Mouse (Mus musculus) kidney, adult 8-10 months (tissue): ENCODE measurements around the gene Gm44965.

ENCODE experiments used
- DNase-seq, 2 experiments: peaks; one replicate each; pipeline ENCODE4 v3.0.0; 2022

Gm44965 gene

GRCm38 (mm10) chr6:48593158-48594042 lies at the start of gene Gm44965, which contains the start of gene Repin1:
Gm44965 (plus strand) TSS chr6:48593941.
Repin1 (plus strand) TSS chr6:48593883.
- DNase-seq, result peak; percentile 95 to 96

DNA sequence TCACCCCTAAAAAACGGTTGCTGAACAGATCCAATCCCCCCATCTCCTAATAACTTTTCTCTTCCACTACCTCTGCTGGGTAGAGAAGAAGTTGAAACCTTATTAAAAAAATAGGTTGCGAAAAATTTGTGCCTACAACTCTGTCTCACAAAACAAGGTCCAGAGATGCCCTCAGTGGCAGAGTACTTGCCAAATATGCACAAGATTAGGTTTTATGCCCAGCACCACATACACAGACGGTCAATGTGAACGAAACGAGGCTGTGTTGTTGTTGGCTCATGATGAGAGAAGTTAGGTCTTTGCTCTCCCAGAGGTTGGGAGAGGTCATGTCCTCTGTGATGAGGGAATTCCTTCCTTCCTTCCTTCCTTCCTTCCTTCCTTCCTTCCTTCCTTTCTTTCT lies 48.5 kb upstream of the Gm44965 start:
- DNase-seq, result no peak

- DNase-seq, result peak in 1 of 2 experiments; percentile 54
These were observed 47.5 kb upstream of the Gm44965 start for GRCm38 (mm10) chr6:48546271-48546670.

GRCm38 (mm10) chr6:48546858-48547257 lies 46.9 kb upstream of the Gm44965 start:
- DNase-seq, result no peak

GRCm38 (mm10) chr6:48548314-48548713 lies 45.4 kb upstream of the Gm44965 start:
- DNase-seq, result no peak

GRCm38 (mm10) chr6:48552918-48553317 lies 40.8 kb upstream of the Gm44965 start:
- peak in 1 of 2 experiments; percentile 49 for DNase-seq

DNA sequence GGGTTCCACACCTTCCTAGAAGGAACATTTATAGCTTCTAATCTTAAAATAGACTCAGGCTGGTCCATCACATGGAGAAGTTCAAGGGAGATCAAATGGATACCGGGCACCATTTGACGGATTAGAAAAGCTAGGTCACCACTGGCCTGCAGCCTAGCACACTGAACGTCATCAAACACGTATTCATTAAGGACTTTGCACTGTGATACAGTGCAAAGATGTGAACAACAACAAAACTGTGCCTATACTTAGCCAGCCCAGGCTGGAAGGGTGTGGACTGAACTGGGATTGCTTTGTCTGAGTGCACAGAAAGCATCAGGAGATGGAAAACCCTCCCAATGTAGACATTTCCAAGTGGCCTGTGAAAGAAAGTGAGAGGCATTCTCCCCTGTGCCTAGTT lies 39.9 kb upstream of the Gm44965 start:
- no peak for DNase-seq

DNA sequence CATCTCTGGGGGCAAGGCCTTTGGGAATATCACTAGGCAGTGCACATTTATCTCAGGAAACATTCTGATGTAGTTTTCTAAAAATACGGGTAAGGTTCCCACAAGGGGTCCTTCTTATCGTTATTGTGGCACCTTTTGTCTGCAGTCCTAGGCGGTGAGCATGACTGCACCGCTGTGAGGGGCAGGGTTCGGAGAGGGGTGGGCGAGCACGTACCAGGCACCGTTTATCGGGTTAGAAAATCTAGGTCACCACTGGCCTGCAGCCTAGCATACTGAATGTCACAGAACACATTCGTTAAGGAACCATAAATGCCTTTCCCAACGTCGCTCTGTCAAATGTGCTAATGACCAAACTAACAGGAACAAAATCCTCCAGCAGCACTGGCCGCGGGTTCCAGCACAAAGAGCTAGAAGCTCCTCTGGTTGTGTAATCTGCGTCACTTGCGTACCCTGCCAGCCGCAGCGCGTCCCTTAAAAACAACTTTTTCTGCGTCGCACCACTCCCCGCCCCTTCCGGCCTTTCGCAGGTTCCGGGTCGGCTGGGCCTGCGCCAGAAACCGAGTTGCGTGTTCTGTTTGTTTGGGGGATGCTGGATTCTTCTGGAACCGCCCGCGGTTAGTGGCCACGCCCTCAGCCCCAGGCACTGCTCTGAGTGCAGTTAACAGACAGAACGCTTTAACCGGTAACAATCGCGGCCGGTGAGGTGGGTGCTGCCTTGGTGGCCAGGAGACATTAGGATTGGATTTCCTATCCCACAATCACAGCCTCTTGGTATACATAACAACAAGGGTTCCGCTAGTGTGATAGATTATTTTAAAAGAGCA lies 39.2 kb upstream of the Gm44965 start, which contains the start of gene Lrrc61:
Gene Lrrc61, plus strand, starts transcription at position 517 of the 824 bp plus-strand sequence.
- DNase-seq, result peak; percentile 96 to 97

DNA sequence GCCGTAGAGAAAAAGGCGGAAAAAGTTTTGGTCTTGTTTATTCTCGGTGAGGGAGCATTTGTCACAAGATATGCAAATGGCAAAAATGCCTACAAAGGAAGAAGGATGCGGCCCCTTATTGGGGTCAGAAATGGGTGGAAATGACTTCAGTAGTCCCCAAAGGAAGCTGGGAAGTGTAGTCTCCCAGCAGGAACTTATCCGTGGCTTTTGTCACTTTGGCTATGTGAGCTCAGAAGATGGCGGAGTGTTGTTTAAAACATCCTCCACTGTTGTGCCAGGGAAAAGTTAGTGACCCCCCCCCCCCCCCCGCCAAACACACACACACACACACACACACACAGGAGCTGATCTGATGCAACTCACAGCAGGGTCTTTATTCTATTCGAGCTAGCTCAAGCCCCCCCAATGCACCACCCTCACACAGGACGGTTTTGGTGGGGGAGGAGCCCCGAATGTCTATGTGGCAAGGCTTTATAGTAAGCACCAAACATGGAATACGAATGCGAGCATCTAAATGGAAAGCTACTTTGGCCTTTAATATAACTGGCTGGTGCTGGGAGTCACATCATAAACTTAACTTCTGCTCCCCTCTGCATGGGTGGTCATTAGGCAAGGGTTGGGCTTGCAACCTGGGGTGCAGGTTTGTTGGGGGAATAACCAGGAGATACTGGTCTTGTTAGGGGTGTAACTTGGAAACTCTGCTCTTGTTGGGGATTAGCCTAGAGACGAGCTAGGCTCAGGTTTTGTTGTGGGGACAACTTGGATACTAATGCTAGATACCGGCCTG lies 38.4 kb upstream of the Gm44965 start:
- DNase-seq, result peak; percentile 63 to 80

DNA sequence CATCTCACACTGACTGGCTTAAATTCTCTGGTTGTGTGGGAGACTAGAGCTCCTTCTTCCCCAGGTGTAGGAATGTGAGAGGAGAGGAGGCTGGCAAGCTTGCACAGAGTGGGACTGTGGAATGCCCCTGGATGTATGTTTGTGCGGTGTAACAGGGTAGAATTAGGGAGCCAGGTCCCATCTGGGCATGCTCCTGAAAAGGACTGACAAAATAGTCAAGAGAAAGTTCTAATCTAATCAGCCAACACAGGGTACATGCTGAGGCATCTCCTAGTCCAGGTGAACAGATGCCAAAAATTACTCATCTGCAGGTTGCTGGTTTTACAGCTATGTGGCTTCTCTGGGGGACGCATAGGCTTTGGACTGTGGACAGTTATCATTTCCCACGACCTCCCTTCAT lies 37.8 kb upstream of the Gm44965 start:
- no peak for DNase-seq

GRCm38 (mm10) chr6:48565693-48566310 lies 27.9 kb upstream of the Gm44965 start:
- peak in 1 of 2 experiments; percentile 29 for DNase-seq

DNA sequence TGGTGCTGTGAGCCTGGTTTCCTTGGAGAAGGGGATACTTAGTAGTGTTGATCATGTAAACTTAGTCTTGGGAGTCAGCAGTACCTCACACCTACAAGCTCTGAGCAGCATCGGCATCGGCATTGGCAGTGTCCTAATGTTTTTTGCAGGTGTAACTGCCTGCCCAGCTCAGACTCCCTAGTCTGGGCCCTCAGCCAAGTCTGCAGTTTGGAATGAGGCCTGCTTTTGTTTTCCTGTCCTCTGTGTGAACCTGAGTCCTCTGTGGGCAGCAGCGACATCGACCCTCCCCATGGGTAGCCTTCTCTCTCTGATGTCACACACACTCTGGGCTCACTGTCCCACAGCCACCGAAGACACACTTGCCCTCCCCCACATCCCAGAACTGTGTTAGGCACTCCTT lies 27.4 kb upstream of the Gm44965 start:
- DNase-seq, result peak; percentile 86 to 90

- peak; percentile 76 to 79 for DNase-seq
These were observed 25.4 kb upstream of the Gm44965 start for GRCm38 (mm10) chr6:48568036-48568984.

DNA sequence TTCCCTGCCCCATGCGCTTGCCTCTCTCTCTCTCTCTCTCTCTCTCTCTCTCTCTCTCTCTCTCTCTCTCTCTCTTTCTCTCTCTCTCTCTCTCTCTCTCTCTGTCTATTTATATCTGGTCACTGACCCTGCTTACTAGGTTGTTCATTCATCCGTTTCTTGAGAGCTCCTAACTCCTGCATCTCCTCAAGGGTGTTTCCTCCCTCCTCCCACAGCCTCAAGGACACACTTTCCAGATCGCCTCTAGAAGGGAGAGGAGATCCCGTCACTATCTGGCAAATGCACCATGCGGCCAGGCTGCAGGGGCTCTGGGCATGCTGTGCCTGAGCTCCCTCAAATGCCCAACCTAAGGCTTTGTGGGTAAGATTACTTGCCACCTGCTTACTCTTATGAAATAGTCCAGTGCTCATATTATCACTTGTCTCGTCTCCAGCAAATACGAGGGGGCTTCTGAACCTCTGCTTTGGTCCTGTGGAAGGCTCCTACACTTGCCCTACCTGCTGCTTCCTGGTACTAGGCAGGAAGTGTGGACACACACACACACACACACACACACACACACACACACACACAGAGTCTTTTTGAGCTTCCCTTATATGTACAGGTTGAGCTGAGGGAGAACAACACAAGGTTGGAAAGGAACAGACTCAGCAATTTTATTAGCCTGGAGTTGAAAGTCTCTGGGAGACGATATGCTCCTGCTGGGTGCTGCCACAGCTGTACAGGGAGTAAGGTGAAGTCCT lies 24.5 kb upstream of the Gm44965 start:
- peak; percentile 47 to 63 for DNase-seq

- no peak for DNase-seq
These were observed 21.7 kb upstream of the Gm44965 start for GRCm38 (mm10) chr6:48572014-48572413.

GRCm38 (mm10) chr6:48572572-48573061 lies 21.1 kb upstream of the Gm44965 start, which contains the start of gene Rarres2:
Rarres2 (minus strand) TSS chr6:48572789.
- DNase-seq, result peak; percentile 66 to 67

DNA sequence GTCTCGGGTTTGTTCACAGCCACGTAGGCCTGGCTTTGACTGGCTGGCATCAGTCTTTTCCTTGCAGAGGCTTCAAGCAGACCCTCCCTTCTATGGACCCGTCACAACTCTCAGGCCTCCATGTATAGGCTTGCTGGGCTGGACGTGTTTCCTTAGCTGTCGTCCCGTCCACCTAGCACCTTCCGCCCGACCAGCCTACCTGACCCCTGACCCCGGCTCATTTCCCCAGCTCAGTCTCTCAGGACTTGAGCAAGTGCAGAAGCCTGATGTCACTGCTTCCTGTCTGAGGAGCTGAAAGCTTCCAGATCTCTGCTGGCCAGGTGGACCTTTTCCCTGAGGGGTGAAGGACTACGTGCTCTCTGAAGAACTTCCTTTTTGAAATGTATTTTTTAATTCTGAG lies 20.5 kb upstream of the Gm44965 start:
- DNase-seq, result no peak

GRCm38 (mm10) chr6:48573981-48574380 lies 19.8 kb upstream of the Gm44965 start:
- no peak for DNase-seq

- no peak for DNase-seq
These were observed 15.0 kb upstream of the Gm44965 start for GRCm38 (mm10) chr6:48578736-48579135.

GRCm38 (mm10) chr6:48579215-48579648 lies 14.5 kb upstream of the Gm44965 start:
- no peak for DNase-seq
